Mouse (Mus musculus) mouse embryonic stem cell (cell line): ENCODE measurements around the gene Ninl.

Source experiments
- in situ Hi-C, 2 experiments: fragments of 300-500 bp; cut with MboI; formaldehyde crosslinking; loops; 1 replicate in 1 of 2; 3 replicates in 1 of 2; pipeline ENCODE4 v1.14.3; 2019 to 2020; ENCODE audit warnings: low sequenced_read_pairs in 2 of 2, low pct_unique_long_range_greater_than_20kb in 1 of 2, mixed read lengths in 1 of 2; ENCODE audit not compliant: unreplicated experiment in 1 of 2

The Ninl gene

GRCm38 (mm10) chr2:151001619-151002175 lies 37.5 kb downstream of the Ninl start:
- in situ Hi-C loops: loop anchor here in 1 of 2 experiments (10.0 kb wide), 1 partner anchor 167 kb away; no protein-coding TSS in a partner anchor

- in situ Hi-C loops: loop anchor here in 1 of 2 experiments (10.0 kb wide), 1 partner anchor 166 kb away; no protein-coding TSS in a partner anchor
Observed at GRCm38 (mm10) chr2:151000402-151001178, 38.6 kb downstream of the Ninl start.

- in situ Hi-C loops: no loop called here
Observed at GRCm38 (mm10) chr2:150999021-150999420, 40.2 kb downstream of the Ninl start.

- in situ Hi-C loops: no loop called here
Observed at GRCm38 (mm10) chr2:150997618-150998017, 41.6 kb downstream of the Ninl start.

- in situ Hi-C loops: no loop called here
Observed at GRCm38 (mm10) chr2:150995324-150995723, 43.9 kb downstream of the Ninl start.

- in situ Hi-C loops: no loop called here
Observed at GRCm38 (mm10) chr2:150991050-150991449, 48.1 kb downstream of the Ninl start.

GRCm38 (mm10) chr2:150990506-150990905 lies 48.7 kb downstream of the Ninl start:
- in situ Hi-C loops: no loop called here

- in situ Hi-C loops: no loop called here
Observed at GRCm38 (mm10) chr2:150985359-150985758, 53.8 kb downstream of the Ninl start.

GRCm38 (mm10) chr2:150982051-150982450 lies 57.1 kb downstream of the Ninl start:
- in situ Hi-C loops: no loop called here

GRCm38 (mm10) chr2:150981524-150981923 lies 57.7 kb downstream of the Ninl start:
- in situ Hi-C loops: no loop called here

GRCm38 (mm10) chr2:150979861-150980620 lies 59.1 kb downstream of the Ninl start:
- in situ Hi-C loops: no loop called here

GRCm38 (mm10) chr2:150978791-150979190 lies 60.4 kb downstream of the Ninl start:
- in situ Hi-C loops: no loop called here

GRCm38 (mm10) chr2:150977676-150978075 lies 61.5 kb downstream of the Ninl start:
- in situ Hi-C loops: no loop called here

- in situ Hi-C loops: no loop called here
Observed at GRCm38 (mm10) chr2:150976871-150977270, 62.3 kb downstream of the Ninl start.

- in situ Hi-C loops: no loop called here
Observed at GRCm38 (mm10) chr2:150973401-150974115, 65.6 kb downstream of the Ninl start.

- in situ Hi-C loops: no loop called here
Observed at GRCm38 (mm10) chr2:150972681-150973080, 66.5 kb downstream of the Ninl start.

- in situ Hi-C loops: no loop called here
Observed at GRCm38 (mm10) chr2:150971856-150972255, 67.3 kb downstream of the Ninl start.

- in situ Hi-C loops: no loop called here
Observed at GRCm38 (mm10) chr2:150969231-150969630, 70.0 kb downstream of the Ninl start.

GRCm38 (mm10) chr2:150967491-150967890 lies 71.7 kb downstream of the Ninl start:
- in situ Hi-C loops: no loop called here
